Mouse (Mus musculus) ES-E14 (cell line): ENCODE results near the gene Lrmp.

ENCODE experiments used
- CHD2 ChIP-seq: IDR thresholded peaks from 2 replicates; pipeline ENCODE4 v1.6.1; 2014; ENCODE audit warnings: mild to moderate bottlenecking, low read depth, low read length, inconsistent platforms
- HCFC1 ChIP-seq: IDR thresholded peaks from 2 replicates; pipeline ENCODE4 v1.6.1; 2012; ENCODE audit warnings: low read length, inconsistent platforms, borderline replicate concordance; ENCODE audit not compliant: insufficient read depth
- MAFK ChIP-seq: IDR thresholded peaks from 2 replicates; pipeline ENCODE4 v1.6.1; 2014; ENCODE audit warnings: mild to moderate bottlenecking, low read depth, low read length, inconsistent platforms; ENCODE audit not compliant: insufficient read depth
- ZC3H11A ChIP-seq: IDR thresholded peaks from 2 replicates; pipeline ENCODE4 v1.6.1; 2012; ENCODE audit warnings: low read depth, mild to moderate bottlenecking, inconsistent platforms, low read length, borderline replicate concordance
- ZNF384 ChIP-seq: IDR thresholded peaks from 2 replicates; pipeline ENCODE4 v1.6.1; 2012; ENCODE audit warnings: low read depth, low read length, inconsistent platforms

- TF ChIP-seq MAFK (no peak), CHD2 (no peak), ZC3H11A (no peak), HCFC1 (no peak), ZNF384 (no peak)
Measured at GRCm38 (mm10) chr6:145139776-145140475, 24.5 kb downstream of the Lrmp start.
